Mouse (Mus musculus): ENCODE measurements around the gene Itga8. TPM values are rescaled to one million over a fixed set of nuclear protein-coding genes. Genes with fewer than 3 reads are reported as not detected.

The Itga8 gene
- polyA plus RNA-seq, 1 experiment = 1.0 TPM

- Histone ChIP-seq H3K4me3 (ENCODE audit: control insufficient read depth, low read depth, low read length) (no peak overlapping the region), H3K27me3 (ENCODE audit: control insufficient read depth, insufficient read depth, low read length) (no peaks in the 10 kb centered on the region), H3K36me3 (ENCODE audit: control insufficient read depth, insufficient read depth, low read length) (no peaks in the 10 kb centered on the region), H3K27ac (ENCODE audit: control insufficient read depth, insufficient read depth, low read depth, low read length) (no peak overlapping the region), H3K4me1 (ENCODE audit: control insufficient read depth, insufficient read depth, low read length) (no peaks in the 10 kb centered on the region)
- TF ChIP-seq POLR2A (IDR thresholded peaks at IDR 0.05; ENCODE audit: control insufficient read depth, low read depth, low read length) (no peak), CTCF (IDR thresholded peaks at IDR 0.05; ENCODE audit: control insufficient read depth, insufficient read depth, insufficient replicate concordance, low read depth, low read length) (no peak)
These were observed 162.9 kb downstream of the Itga8 start for GRCm38 (mm10) chr2:12138765-12139368.

DNA sequence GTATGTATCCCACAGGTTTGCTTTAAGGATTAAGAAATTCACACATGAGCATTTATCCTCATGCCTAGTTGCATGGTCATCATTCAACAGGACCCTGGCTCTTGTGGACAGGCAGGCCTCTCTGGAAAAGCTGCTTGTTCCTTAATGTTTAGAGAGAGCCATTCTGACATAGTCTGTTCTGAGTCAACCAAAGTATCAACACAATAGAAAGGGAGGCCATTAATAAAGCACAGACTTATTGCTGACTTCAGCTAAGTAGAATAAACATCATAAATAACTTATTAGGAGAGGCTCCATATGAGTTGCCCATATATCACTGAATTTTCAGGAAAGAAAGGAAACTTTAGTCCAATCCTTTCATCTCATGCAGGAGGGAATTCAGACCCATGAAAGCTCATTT lies 175.1 kb downstream of the Itga8 start:
- Histone ChIP-seq H3K27me3 (ENCODE audit: control insufficient read depth, insufficient read depth, low read length) (no peaks in the 10 kb centered on the region), H3K36me3 (ENCODE audit: control insufficient read depth, insufficient read depth, low read length) (no peaks in the 10 kb centered on the region), H3K4me3 (ENCODE audit: control insufficient read depth, low read depth, low read length) (no peak overlapping the region), H3K27ac (ENCODE audit: control insufficient read depth, insufficient read depth, low read depth, low read length) (no peak overlapping the region), H3K4me1 (ENCODE audit: control insufficient read depth, insufficient read depth, low read length) (no peaks in the 10 kb centered on the region)
- TF ChIP-seq POLR2A (IDR thresholded peaks at IDR 0.05; ENCODE audit: control insufficient read depth, low read depth, low read length) = no peak
- no peak for TF ChIP-seq CTCF (IDR thresholded peaks at IDR 0.05; ENCODE audit: control insufficient read depth, insufficient read depth, insufficient replicate concordance, low read depth, low read length)

DNA sequence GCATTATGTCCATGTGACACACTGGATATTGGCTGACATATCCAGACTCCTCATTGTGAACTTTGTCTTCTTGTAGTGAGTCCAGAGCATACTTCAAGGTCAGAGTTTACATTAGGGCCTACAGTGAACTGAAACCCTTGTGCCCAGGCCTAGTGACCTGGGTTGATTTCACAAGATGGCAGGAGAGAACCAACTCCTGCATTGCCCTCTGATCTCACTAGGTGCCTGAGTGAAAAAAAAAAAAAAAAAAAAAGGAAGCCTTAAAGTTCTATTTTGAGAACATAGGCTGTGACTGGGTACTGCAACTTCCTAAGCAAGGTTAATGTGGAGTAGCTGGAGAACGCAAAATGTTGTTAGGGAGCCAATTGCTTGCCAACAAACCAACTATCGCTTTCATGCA lies 186.2 kb downstream of the Itga8 start:
- TF ChIP-seq CTCF (IDR thresholded peaks at IDR 0.05; ENCODE audit: control insufficient read depth, insufficient read depth, insufficient replicate concordance, low read depth, low read length) = no peak
- TF ChIP-seq POLR2A (IDR thresholded peaks at IDR 0.05; ENCODE audit: control insufficient read depth, low read depth, low read length) = no peak
- Histone ChIP-seq H3K27me3 (ENCODE audit: control insufficient read depth, insufficient read depth, low read length) (no peaks in the 10 kb centered on the region), H3K27ac (ENCODE audit: control insufficient read depth, insufficient read depth, low read depth, low read length) (no peak overlapping the region), H3K4me3 (ENCODE audit: control insufficient read depth, low read depth, low read length) (no peak overlapping the region), H3K36me3 (ENCODE audit: control insufficient read depth, insufficient read depth, low read length) (no peaks in the 10 kb centered on the region), H3K4me1 (ENCODE audit: control insufficient read depth, insufficient read depth, low read length) (no peaks in the 10 kb centered on the region)

DNA sequence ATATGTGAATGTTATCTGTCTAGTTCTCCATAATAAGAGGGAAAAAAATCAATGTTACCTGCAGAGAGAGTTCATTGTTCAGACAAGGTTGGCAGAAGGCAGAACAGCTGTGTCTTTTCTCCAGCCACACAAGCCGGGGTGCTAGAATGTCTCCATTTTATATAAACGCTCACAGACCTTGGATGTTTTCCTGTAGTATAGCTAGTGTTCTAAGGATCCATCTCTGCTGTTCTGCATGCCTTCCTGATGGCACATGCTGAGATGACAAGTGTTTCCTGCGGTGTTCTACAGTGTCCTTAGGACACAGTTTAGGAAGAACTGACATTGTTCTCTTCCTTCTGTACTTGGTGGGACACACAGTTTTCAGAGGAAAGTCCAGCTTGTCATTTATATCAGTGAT lies 192.4 kb downstream of the Itga8 start:
- Histone ChIP-seq H3K4me1 (ENCODE audit: control insufficient read depth, insufficient read depth, low read length) (no peaks in the 10 kb centered on the region), H3K36me3 (ENCODE audit: control insufficient read depth, insufficient read depth, low read length) (no peaks in the 10 kb centered on the region)
- TF ChIP-seq CTCF (IDR thresholded peaks at IDR 0.05; ENCODE audit: control insufficient read depth, insufficient read depth, insufficient replicate concordance, low read depth, low read length) (no peak), POLR2A (IDR thresholded peaks at IDR 0.05; ENCODE audit: control insufficient read depth, low read depth, low read length) (no peak)

GRCm38 (mm10) chr2:12108306-12108705 lies 193.4 kb downstream of the Itga8 start:
- H3K4me3 ChIP-seq (ENCODE audit: control insufficient read depth, low read depth, low read length) = no peak overlapping the region
- H3K4me1 ChIP-seq (ENCODE audit: control insufficient read depth, insufficient read depth, low read length) = no peaks in the 10 kb centered on the region
- H3K27me3 ChIP-seq (ENCODE audit: control insufficient read depth, insufficient read depth, low read length) = no peaks in the 10 kb centered on the region
- H3K36me3 ChIP-seq (ENCODE audit: control insufficient read depth, insufficient read depth, low read length) = no peaks in the 10 kb centered on the region
- H3K27ac ChIP-seq (ENCODE audit: control insufficient read depth, insufficient read depth, low read depth, low read length) = no peak overlapping the region
- TF ChIP-seq POLR2A (IDR thresholded peaks at IDR 0.05; ENCODE audit: control insufficient read depth, low read depth, low read length) = no peak
- TF ChIP-seq CTCF (IDR thresholded peaks at IDR 0.05; ENCODE audit: control insufficient read depth, insufficient read depth, insufficient replicate concordance, low read depth, low read length) = no peak

More for the DNA sequence above, 192.4 kb downstream of the Itga8 start:
- no peak overlapping the region for H3K4me3 ChIP-seq (ENCODE audit: control insufficient read depth, low read depth, low read length)
- H3K27me3 ChIP-seq (ENCODE audit: control insufficient read depth, insufficient read depth, low read length) = no peaks in the 10 kb centered on the region
- no peak overlapping the region for H3K27ac ChIP-seq (ENCODE audit: control insufficient read depth, insufficient read depth, low read depth, low read length)

DNA sequence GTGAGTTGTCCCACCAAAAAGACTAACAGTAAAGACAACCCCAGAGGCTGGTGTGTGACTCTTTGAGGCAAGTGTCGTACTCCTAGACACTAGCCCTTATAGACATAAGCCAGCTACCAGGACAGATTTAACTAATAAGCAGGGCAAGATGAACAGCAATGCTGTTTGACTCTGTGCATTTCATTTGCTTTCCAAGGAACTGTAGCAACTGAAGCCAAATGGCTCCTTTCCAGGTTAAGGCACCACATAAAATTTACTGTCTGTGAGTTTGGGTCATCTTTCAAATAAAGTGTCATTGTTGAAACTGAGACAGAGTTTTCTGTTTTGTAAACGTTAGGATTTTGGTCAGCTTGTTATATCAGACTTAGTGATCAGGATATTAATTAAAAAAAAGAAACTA lies 194.5 kb downstream of the Itga8 start:
- Histone ChIP-seq H3K27ac (ENCODE audit: control insufficient read depth, insufficient read depth, low read depth, low read length) (no peak overlapping the region), H3K27me3 (ENCODE audit: control insufficient read depth, insufficient read depth, low read length) (no peaks in the 10 kb centered on the region), H3K4me1 (ENCODE audit: control insufficient read depth, insufficient read depth, low read length) (no peaks in the 10 kb centered on the region), H3K36me3 (ENCODE audit: control insufficient read depth, insufficient read depth, low read length) (no peaks in the 10 kb centered on the region), H3K4me3 (ENCODE audit: control insufficient read depth, low read depth, low read length) (no peak overlapping the region)
- no peak for TF ChIP-seq CTCF (IDR thresholded peaks at IDR 0.05; ENCODE audit: control insufficient read depth, insufficient read depth, insufficient replicate concordance, low read depth, low read length)
- no peak for TF ChIP-seq POLR2A (IDR thresholded peaks at IDR 0.05; ENCODE audit: control insufficient read depth, low read depth, low read length)

DNA sequence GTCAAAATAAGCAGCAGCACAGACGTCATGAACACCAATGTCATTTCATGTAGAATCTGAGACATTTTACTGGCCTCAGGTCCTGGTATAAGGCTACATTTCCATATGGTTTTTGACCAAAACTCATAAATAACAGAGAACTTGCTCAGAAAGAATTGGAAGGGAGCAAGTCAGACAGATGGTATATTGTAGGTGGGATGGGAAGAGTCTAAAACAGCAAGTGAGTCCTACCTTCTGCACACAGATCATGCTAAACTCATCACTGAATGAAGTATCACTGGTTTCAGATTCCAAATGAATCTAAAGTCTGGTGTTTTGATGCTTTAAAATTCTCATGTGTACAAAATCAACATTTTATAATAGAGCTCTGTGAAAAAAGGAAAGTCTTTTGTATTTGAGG lies 198.5 kb downstream of the Itga8 start:
- Histone ChIP-seq H3K4me1 (ENCODE audit: control insufficient read depth, insufficient read depth, low read length) (no peaks in the 10 kb centered on the region), H3K27me3 (ENCODE audit: control insufficient read depth, insufficient read depth, low read length) (no peaks in the 10 kb centered on the region)
- TF ChIP-seq CTCF (IDR thresholded peaks at IDR 0.05; ENCODE audit: control insufficient read depth, insufficient read depth, insufficient replicate concordance, low read depth, low read length) (no peak), POLR2A (IDR thresholded peaks at IDR 0.05; ENCODE audit: control insufficient read depth, low read depth, low read length) (no peak)

More for the DNA sequence above, 198.5 kb downstream of the Itga8 start:
- H3K4me3 ChIP-seq (ENCODE audit: control insufficient read depth, low read depth, low read length) = no peak overlapping the region
- no peak overlapping the region for H3K27ac ChIP-seq (ENCODE audit: control insufficient read depth, insufficient read depth, low read depth, low read length)
- no peaks in the 10 kb centered on the region for H3K36me3 ChIP-seq (ENCODE audit: control insufficient read depth, insufficient read depth, low read length)
